10 mouse cellular contexts compared by ENCODE assay signal in genomic region chr3:51505465-51505864, GRCm38 (mm10). TPM values are rescaled to one million over a fixed set of nuclear protein-coding genes. Genes with fewer than 3 reads are reported as not detected.
DNase-seq lines count a peak whose midpoint lies in the region; ATAC-seq and TF ChIP-seq lines count a peak whose summit lies in the region.
"Had no signal": no experiment of that assay in that cellular context is flagged by ENCODE, and none has a peak within 500 bp of the region (broad histone marks: within the 10 kb centered on the region; RNA-seq: fewer than 3 reads in every experiment).

No protein-coding gene starts in this region.

- no peak overlapping the region for H3K27ac ChIP-seq in embryonic facial prominence, embryonic 11.5 days (replicated peaks; ENCODE audit: low read depth, low read length)
- no peak overlapping the region for H3K27ac ChIP-seq in lung, postnatal 0 days (ENCODE audit: low read length)
- H3K27ac ChIP-seq: heart, embryonic 13.5 days; liver, embryonic 14.5 days had no signal

- no peak for TF ChIP-seq EP300 in lung, postnatal 0 days (IDR thresholded peaks at IDR 0.05)

- H3K27me3 ChIP-seq in embryonic facial prominence, embryonic 11.5 days (ENCODE audit: control insufficient read depth, insufficient read depth, low read length) = no peaks in the 10 kb centered on the region
- no peaks in the 10 kb centered on the region for H3K27me3 ChIP-seq in lung, postnatal 0 days (replicated peaks; ENCODE audit: insufficient read depth, low read length)
- H3K27me3 ChIP-seq: heart, embryonic 13.5 days had no signal

- H3K9me3 ChIP-seq in embryonic facial prominence, embryonic 11.5 days (replicated peaks; ENCODE audit: control insufficient read depth, low read length) = no peaks in the 10 kb centered on the region
- no peaks in the 10 kb centered on the region for H3K9me3 ChIP-seq in lung, postnatal 0 days (ENCODE audit: low read length)
- H3K9me3 ChIP-seq: heart, embryonic 13.5 days had no signal

- no peak overlapping the region for H3K4me3 ChIP-seq in embryonic facial prominence, embryonic 11.5 days (ENCODE audit: low read depth, low read length)
- no peak overlapping the region for H3K4me3 ChIP-seq in lung, postnatal 0 days (ENCODE audit: low read depth, low read length)
- H3K4me3 ChIP-seq: heart, embryonic 13.5 days had no signal

- H3K4me2 ChIP-seq in embryonic facial prominence, embryonic 11.5 days (ENCODE audit: low read depth, low read length) = no peak overlapping the region
- no peak overlapping the region for H3K4me2 ChIP-seq in lung, postnatal 0 days (replicated peaks; ENCODE audit: low read depth, low read length)
- H3K4me2 ChIP-seq: heart, embryonic 13.5 days had no signal

- peak; percentile 52; the same call in 1 of the 2 replicates for ATAC-seq in embryonic facial prominence, embryonic 11.5 days (replicated peaks; ENCODE audit: insufficient number of reproducible peaks, low FRiP score, low TSS enrichment, low read depth)
- peak; percentile 19; the same call in 1 of the 2 replicates for ATAC-seq in lung, postnatal 0 days

- DNase-seq in gastrocnemius, adult 18-20 months (ENCODE audit: low spot score) = peak; percentile 45
- DNase-seq in gastrocnemius, postnatal 4 days (ENCODE audit: low spot score in 2 of 2) = no peak
- DNase-seq in A20 (ENCODE audit: low read depth, low spot score) = peak; percentile 65
- peak; percentile 59 for DNase-seq in embryonic facial prominence, embryonic 11.5 days (ENCODE audit: low spot score)
- peak; percentile 38 for DNase-seq in lung, postnatal 0 days (ENCODE audit: low spot score)
- DNase-seq in c-Kit-positive CD71-positive TER-119-positive erythroid progenitor cells, embryonic 14.5 days (ENCODE audit: low spot score) = no peak
- DNase-seq in urinary bladder, postnatal 25 days (ENCODE audit: low spot score) = no peak
- DNase-seq in frontal cortex, adult 2 months (ENCODE audit: extremely low spot score in 1 of 2, low spot score in 1 of 2) = no peak

- no peak for TF ChIP-seq CTCF in lung, postnatal 0 days (IDR thresholded peaks at IDR 0.05)

- no peaks in the 10 kb centered on the region for H3K36me3 ChIP-seq in embryonic facial prominence, embryonic 11.5 days (replicated peaks; ENCODE audit: control insufficient read depth, insufficient read depth, low read depth, low read length)
- no peaks in the 10 kb centered on the region for H3K36me3 ChIP-seq in lung, postnatal 0 days (ENCODE audit: insufficient read depth, low read length)
- H3K36me3 ChIP-seq: heart, embryonic 13.5 days had no signal

- no peaks in the 10 kb centered on the region for H3K4me1 ChIP-seq in embryonic facial prominence, embryonic 11.5 days (ENCODE audit: control insufficient read depth, insufficient read depth, low read length)
- no peaks in the 10 kb centered on the region for H3K4me1 ChIP-seq in lung, postnatal 0 days (ENCODE audit: insufficient read depth, low read depth, low read length)

- 38% methylated on average over 19 of the region's 19 CpGs for WGBS in embryonic facial prominence, embryonic 11.5 days
- WGBS in lung, postnatal 0 days = 58% methylated on average over 19 of the region's 19 CpGs

- no peak overlapping the region for H3K9ac ChIP-seq in embryonic facial prominence, embryonic 11.5 days (replicated peaks; ENCODE audit: low read length)
- H3K9ac ChIP-seq in lung, postnatal 0 days (replicated peaks; ENCODE audit: low read depth) = no peak overlapping the region; the same call in 1 of the 2 replicates
- H3K9ac ChIP-seq: heart, embryonic 13.5 days; liver, embryonic 14.5 days had no signal

RNA-seq across cellular contexts. Expression of gene Rab33b, which starts 21.7 kb away (rescaled TPM):
- total RNA-seq in gastrocnemius, adult 18-20 months (2021) = 1 to 10 TPM; 6.6 to 7.9 TPM
- 10 to 100 TPM; 16.5 to 21.0 TPM for total RNA-seq in gastrocnemius, postnatal 4 days (2021)
- polyA plus RNA-seq in embryonic facial prominence, embryonic 11.5 days (2014; fragmentation: Nextera tagmentation; extraction: Ambion mirVana) = 19.8 and 21.7 TPM in 2 replicates
- polyA plus RNA-seq in lung, postnatal 0 days (2015; fragmentation: Nextera tagmentation; extraction: Ambion mirVana) = 24.9 and 26.2 TPM in 2 replicates
- 24.2 and 25.7 TPM in 2 replicates for polyA plus RNA-seq in frontal cortex, adult 2 months (2012; rRNA removed)

RNA-seq across cellular contexts. Expression of gene Setd7, which starts 55.2 kb away (rescaled TPM):
- total RNA-seq in gastrocnemius, adult 18-20 months (2021) = 100 to 1,000 TPM; 151 to 156 TPM
- total RNA-seq in gastrocnemius, postnatal 4 days (2021) = 10 to 100 TPM; 74.5 to 82.5 TPM
- polyA plus RNA-seq in embryonic facial prominence, embryonic 11.5 days (2014; fragmentation: Nextera tagmentation; extraction: Ambion mirVana) = 4.9 and 5.0 TPM in 2 replicates
- polyA plus RNA-seq in lung, postnatal 0 days (2015; fragmentation: Nextera tagmentation; extraction: Ambion mirVana) = 2.1 TPM in 2 replicates
- 62.2 and 69.3 TPM in 2 replicates for polyA plus RNA-seq in frontal cortex, adult 2 months (2012; rRNA removed)

Comparison
In these comparisons a context has a peak if more than half of its experiments do, and no peak if none do; other contexts are left out.
1. DNase-seq: peak in gastrocnemius, adult 18-20 months (single experiment), A20 (single experiment), embryonic facial prominence, embryonic 11.5 days (single experiment) and lung, postnatal 0 days (single experiment); none in gastrocnemius, postnatal 4 days (0 of 2), c-Kit-positive CD71-positive TER-119-positive erythroid progenitor cells, embryonic 14.5 days (single experiment), urinary bladder, postnatal 25 days (single experiment) and frontal cortex, adult 2 months (0 of 2).
2. RNA of gene Setd7, which starts 55.2 kb away (polyA plus RNA-seq): 62.2 to 69.3 TPM in frontal cortex, adult 2 months; 4.9 to 5.0 TPM in embryonic facial prominence, embryonic 11.5 days and 2.1 TPM in lung, postnatal 0 days; every median in the first group is over 10 times any median in the second.